Mouse (Mus musculus) ZHBTc4 (cell line): Measurements from ENCODE around the gene Col25a1.
A peak's percentile ranks its signal among the peaks of the same experiment; 100 is the strongest.

Source experiments
- DNase-seq: peaks from one replicate; pipeline ENCODE4 v3.0.0-alpha.2; 2011; ENCODE audit warnings: low read depth, low spot score

Gene Col25a1

GRCm38 (mm10) chr3:130374620-130375341 is 243.5 kb downstream of the Col25a1 start:
- no peak for DNase-seq

GRCm38 (mm10) chr3:130377786-130378185 is 246.5 kb downstream of the Col25a1 start:
- DNase-seq: no peak

GRCm38 (mm10) chr3:130378626-130379025 is 247.3 kb downstream of the Col25a1 start:
- DNase-seq: no peak

GRCm38 (mm10) chr3:130380299-130380845 is 249.1 kb downstream of the Col25a1 start:
- DNase-seq: no peak

- no peak for DNase-seq
Measured at GRCm38 (mm10) chr3:130381691-130382090, 250.4 kb downstream of the Col25a1 start.

GRCm38 (mm10) chr3:130385856-130386255 is 254.6 kb downstream of the Col25a1 start:
- no peak for DNase-seq

- no peak for DNase-seq
Measured at GRCm38 (mm10) chr3:130387156-130387555, 255.9 kb downstream of the Col25a1 start.

GRCm38 (mm10) chr3:130389261-130389975 is 258.1 kb downstream of the Col25a1 start:
- DNase-seq: no peak

GRCm38 (mm10) chr3:130396636-130397035 is 265.3 kb downstream of the Col25a1 start:
- no peak for DNase-seq

GRCm38 (mm10) chr3:130400716-130401559 is 269.6 kb downstream of the Col25a1 start:
- DNase-seq: no peak

GRCm38 (mm10) chr3:130401560-130401852 is 270.2 kb downstream of the Col25a1 start:
- DNase-seq: no peak

- no peak for DNase-seq
Measured at GRCm38 (mm10) chr3:130404525-130405409, 273.5 kb downstream of the Col25a1 start.

GRCm38 (mm10) chr3:130407201-130407600 is 275.9 kb downstream of the Col25a1 start:
- no peak for DNase-seq

- peak; percentile 3 for DNase-seq
Measured at GRCm38 (mm10) chr3:130413239-130413638, 281.9 kb downstream of the Col25a1 start.

- DNase-seq: no peak
Measured at GRCm38 (mm10) chr3:130418951-130419350, 287.6 kb downstream of the Col25a1 start.

GRCm38 (mm10) chr3:130428796-130429195 is 297.5 kb downstream of the Col25a1 start:
- DNase-seq: no peak

- no peak for DNase-seq
Measured at GRCm38 (mm10) chr3:130430052-130430451, 298.8 kb downstream of the Col25a1 start.

- no peak for DNase-seq
Measured at GRCm38 (mm10) chr3:130432818-130433217, 301.5 kb downstream of the Col25a1 start.

- no peak for DNase-seq
Measured at GRCm38 (mm10) chr3:130436956-130437355, 305.7 kb downstream of the Col25a1 start.

GRCm38 (mm10) chr3:130439767-130440166 is 308.5 kb downstream of the Col25a1 start:
- DNase-seq: no peak

GRCm38 (mm10) chr3:130440689-130441088 is 309.4 kb downstream of the Col25a1 start:
- DNase-seq: peak; percentile 7
